Mouse (Mus musculus): ENCODE measurements at regions not wholly inside any gene's neighbourhood (a gene's known extent, or its start where the extent isn't known, plus 50 kb on each side); places are given as distances from the start of the nearest gene placed in this dataset.

GRCm38 (mm10) chr2:11408497-11408896 is 145.4 kb downstream of the Pfkfb3 start:
- no peak for TF ChIP-seq EP300 (IDR thresholded peaks at IDR 0.05; ENCODE audit: insufficient read depth, low read depth, low read length)
- no peak for TF ChIP-seq POLR2A (IDR thresholded peaks at IDR 0.05; ENCODE audit: insufficient read depth, low read length)
